Mouse (Mus musculus) midbrain, embryonic 10.5 days (tissue): ENCODE measurements around the gene Bri3. TPM values are rescaled to one million over a fixed set of nuclear protein-coding genes. Genes with fewer than 3 reads are reported as not detected.

Experiments
- polyA plus RNA-seq: library from polyadenylated mRNA; unstranded; fragments of >200 nt; fragmentation: Nextera tagmentation; extraction: Ambion mirVana; gene quantifications from 2 replicates; pipeline ENCODE4 v1.2.1, GENCODE M21; 2016

Gene Bri3
- polyA plus RNA-seq, 1 experiment from 2014 or later, result 116 TPM

Other genes with a start within 250 kb of the Bri3 start
- 105 TPM in 2 replicates for gene Ccz1, start 229.6 kb upstream of the Bri3 start, polyA plus RNA-seq
- not detected in 2 replicates for gene Ocm, start 217.8 kb upstream of the Bri3 start, polyA plus RNA-seq
- 4.5 and 5.4 TPM in 2 replicates for gene Lmtk2, start 144.0 kb upstream of the Bri3 start, polyA plus RNA-seq
- gene Bhlha15, start 54.2 kb upstream of the Bri3 start, polyA plus RNA-seq, result 0.07 and 0.16 TPM in 2 replicates
- gene Tecpr1, start 20.8 kb upstream of the Bri3 start, polyA plus RNA-seq, result 21.7 and 27.7 TPM in 2 replicates
- 2.8 and 3.9 TPM in 2 replicates for gene Baiap2l1, start 113.7 kb downstream of the Bri3 start, polyA plus RNA-seq